Mouse (Mus musculus): Measurements from ENCODE around the gene Mrgpra1. TPM values are rescaled to one million over a fixed set of nuclear protein-coding genes. Genes with fewer than 3 reads are reported as not detected.
"Not testable (repeated sequence)": the region's sequence is repeated elsewhere in the genome, so short reads cannot be mapped to it uniquely, and the experiment has no call there.

Mrgpra1 gene
- not detected for total RNA-seq (2022)

GRCm38 (mm10) chr7:47354140-47354539 lies at the start of gene Mrgpra1:
Gene Mrgpra1 (minus strand): TSS chr7:47354240.
- no peak for DNase-seq

- DNase-seq: no peak
Measured at GRCm38 (mm10) chr7:47401125-47401524, 47.1 kb upstream of the Mrgpra1 start.

- no peak for DNase-seq
Measured at GRCm38 (mm10) chr7:47348421-47348820, 5.6 kb downstream of the Mrgpra1 start.

- no peak for DNase-seq
Measured at GRCm38 (mm10) chr7:47345905-47346478, 8.0 kb downstream of the Mrgpra1 start.

- not testable (repeated sequence) for DNase-seq
Measured at GRCm38 (mm10) chr7:47341887-47342286, 12.2 kb downstream of the Mrgpra1 start.

- DNase-seq: not testable (repeated sequence)
Measured at GRCm38 (mm10) chr7:47341389-47341788, 12.7 kb downstream of the Mrgpra1 start.

- no peak for DNase-seq
Measured at GRCm38 (mm10) chr7:47318299-47318698, 35.7 kb downstream of the Mrgpra1 start.

- no peak for DNase-seq
Measured at GRCm38 (mm10) chr7:47312289-47312688, 41.8 kb downstream of the Mrgpra1 start.

- DNase-seq: no peak
Measured at GRCm38 (mm10) chr7:47309855-47310254, 44.2 kb downstream of the Mrgpra1 start.

GRCm38 (mm10) chr7:47304661-47305060 lies 49.4 kb downstream of the Mrgpra1 start:
- not testable (repeated sequence) for DNase-seq

GRCm38 (mm10) chr7:47299612-47300011 lies 54.4 kb downstream of the Mrgpra1 start:
- DNase-seq: not testable (repeated sequence)

Other genes starting within 250 kb of the Mrgpra1 start
- gene Ptpn5, start 220.6 kb downstream of the Mrgpra1 start, total RNA-seq (2022): 1 to 10 TPM in 3 of 4 experiments, under 1 TPM in 1; 0.68 to 3.3 (median 1.7) TPM
- gene Mrgpra6, start 149.3 kb downstream of the Mrgpra1 start, total RNA-seq (2022): not detected
- not detected for gene Mrgpra9, start 101.4 kb downstream of the Mrgpra1 start, total RNA-seq (2022)
- gene Mrgpra2a, start 97.9 kb upstream of the Mrgpra1 start, total RNA-seq (2022): not detected
- not detected for gene Mrgpra2b, start 174.6 kb upstream of the Mrgpra1 start, total RNA-seq (2022)
- gene Mrgpra3, start 247.1 kb upstream of the Mrgpra1 start, total RNA-seq (2022): not detected

Data from adrenal gland, adult 8-10 months (tissue).